Mouse (Mus musculus) liver, embryonic 12.5 days (tissue): ENCODE data around the gene Abi3. TPM values are rescaled to one million over a fixed set of nuclear protein-coding genes. Genes with fewer than 3 reads are reported as not detected.

Source experiments
- ATAC-seq: fragments of 200-750 bp; cut with Nextera tagmentation; 2 replicates; pipeline ENCODE4 v1.8.0; 2017; ENCODE audit warnings: moderate number of reproducible peaks, mild to moderate bottlenecking, moderate library complexity
- H3K27ac ChIP-seq: fragments of 300-500 bp; sonication (generic); 2 replicates; pipeline ENCODE4 v1.5.1; 2016; ENCODE audit warnings: mild to moderate bottlenecking
- H3K27me3 ChIP-seq: fragments of 300-500 bp; sonication (generic); replicated peaks from 2 replicates; pipeline ENCODE4 v1.6.1; 2016; ENCODE audit warnings: mild to moderate bottlenecking, moderate library complexity
- H3K36me3 ChIP-seq: fragments of 300-500 bp; sonication (generic); 2 replicates; pipeline ENCODE4 v1.6.1; 2016; ENCODE audit warnings: mild to moderate bottlenecking, moderate library complexity
- H3K4me1 ChIP-seq: fragments of 300-500 bp; sonication (generic); 2 replicates; pipeline ENCODE4 v1.6.1; 2016
- H3K4me2 ChIP-seq: fragments of 300-500 bp; sonication (generic); 2 replicates; pipeline ENCODE4 v1.6.1; 2016; ENCODE audit warnings: mild to moderate bottlenecking, moderate library complexity
- H3K4me3 ChIP-seq: fragments of 300-500 bp; sonication (generic); 2 replicates; pipeline ENCODE4 v1.5.1; 2016; ENCODE audit warnings: mild to moderate bottlenecking, moderate library complexity
- H3K9ac ChIP-seq: fragments of 300-500 bp; sonication (generic); 2 replicates; pipeline ENCODE4 v1.6.1; 2016; ENCODE audit warnings: mild to moderate bottlenecking, moderate library complexity
- H3K9me3 ChIP-seq: fragments of 300-500 bp; sonication (generic); replicated peaks from 2 replicates; pipeline ENCODE4 v1.6.1; 2016; ENCODE audit warnings: mild to moderate bottlenecking, moderate library complexity
- WGBS: fragments of 180-500 bp; shearing (Covaris S2); methylation state at CpG from one replicate; pipeline ENCODE4 v1.1.7; 2016; ENCODE audit not compliant: insufficient replicate concordance; 5-methylcytosine and 5-hydroxymethylcytosine counted together
- polyA plus RNA-seq: library from polyadenylated mRNA; unstranded; fragments of >200 nt; fragmentation: Nextera tagmentation; extraction: Ambion mirVana; gene quantifications from 2 replicates; pipeline ENCODE4 v1.2.1, GENCODE M21; 2016

The Abi3 gene
- polyA plus RNA-seq, 1 experiment from 2014 or later = 7.6 TPM

GRCm38 (mm10) chr11:95830411-95831275 lies 11.6 kb downstream of the Abi3 start:
- Histone ChIP-seq H3K4me1 (peaks cover 87% of the 10 kb centered on the region), H3K36me3 (peaks cover 12% of the 10 kb centered on the region), H3K9me3 (no peaks in the 10 kb centered on the region), H3K27ac (no peak overlapping the region), H3K27me3 (peaks cover 87% of the 10 kb centered on the region), H3K4me3 (peak overlapping the region; percentile 41), H3K9ac (peak overlapping the region; percentile 47), H3K4me2 (peak overlapping the region; percentile 65)
- 3% methylated on average over 80 of the region's 80 CpGs for WGBS
- ATAC-seq = no peak

- no peak overlapping the region for H3K4me2 ChIP-seq
- no peak for ATAC-seq
- H3K9me3 ChIP-seq = no peaks in the 10 kb centered on the region
- H3K4me3 ChIP-seq = no peak overlapping the region
- H3K27ac ChIP-seq = no peak overlapping the region
- no peak overlapping the region for H3K9ac ChIP-seq
- peaks cover 12% of the 10 kb centered on the region for H3K36me3 ChIP-seq
- H3K4me1 ChIP-seq = peaks cover 87% of the 10 kb centered on the region
- 49% methylated on average over 4 of the region's 4 CpGs for WGBS
- H3K27me3 ChIP-seq = peaks cover 88% of the 10 kb centered on the region
Observed at GRCm38 (mm10) chr11:95829526-95830050, 12.7 kb downstream of the Abi3 start.

- Histone ChIP-seq H3K4me1 (peaks cover 81% of the 10 kb centered on the region), H3K4me3 (no peak overlapping the region), H3K36me3 (peaks cover 12% of the 10 kb centered on the region), H3K9ac (0 out of 2 replicates have a peak overlapping the region, but pooled peaks have one; percentile 10), H3K27me3 (peaks cover 77% of the 10 kb centered on the region), H3K9me3 (no peaks in the 10 kb centered on the region), H3K27ac (no peak overlapping the region), H3K4me2 (peak overlapping the region; percentile 5; the same call in 1 of the 2 replicates)
- WGBS = 44% methylated on average over 11 of the region's 11 CpGs
- ATAC-seq = no peak
Observed at GRCm38 (mm10) chr11:95828181-95828964, 13.9 kb downstream of the Abi3 start.

GRCm38 (mm10) chr11:95827464-95828085 lies 14.7 kb downstream of the Abi3 start:
- Histone ChIP-seq H3K4me3 (peak overlapping the region; percentile 74; the same call in 1 of the 2 replicates), H3K27me3 (peaks cover 77% of the 10 kb centered on the region), H3K4me2 (peak overlapping the region; percentile 96), H3K36me3 (peaks cover 12% of the 10 kb centered on the region), H3K9me3 (no peaks in the 10 kb centered on the region), H3K27ac (peak overlapping the region; percentile 70; the same call in 1 of the 2 replicates), H3K4me1 (peaks cover 86% of the 10 kb centered on the region), H3K9ac (peak overlapping the region; percentile 58)
- no peak for ATAC-seq
- WGBS = 13% methylated on average over 3 of the region's 3 CpGs

GRCm38 (mm10) chr11:95827168-95827447 lies 15.2 kb downstream of the Abi3 start:
- Histone ChIP-seq H3K36me3 (peaks cover 12% of the 10 kb centered on the region), H3K9me3 (no peaks in the 10 kb centered on the region), H3K4me2 (peak overlapping the region; percentile 96), H3K4me1 (peaks cover 86% of the 10 kb centered on the region), H3K9ac (peak overlapping the region; percentile 58), H3K27ac (peak overlapping the region; percentile 70; the same call in 1 of the 2 replicates), H3K27me3 (peaks cover 73% of the 10 kb centered on the region), H3K4me3 (peak overlapping the region; percentile 74; the same call in 1 of the 2 replicates)
- 11% methylated on average over 3 of the region's 3 CpGs for WGBS
- ATAC-seq = no peak

- WGBS = 39% methylated on average over 6 of the region's 6 CpGs
- no peak for ATAC-seq
- Histone ChIP-seq H3K27ac (peak overlapping the region; percentile 70), H3K36me3 (peaks cover 12% of the 10 kb centered on the region), H3K9me3 (no peaks in the 10 kb centered on the region), H3K4me3 (peak overlapping the region; percentile 74), H3K27me3 (peaks cover 67% of the 10 kb centered on the region), H3K4me1 (peaks cover 84% of the 10 kb centered on the region), H3K9ac (peak overlapping the region; percentile 93), H3K4me2 (peak overlapping the region; percentile 96)
Observed at GRCm38 (mm10) chr11:95826317-95827167, 15.7 kb downstream of the Abi3 start.

GRCm38 (mm10) chr11:95825625-95826024 lies 16.7 kb downstream of the Abi3 start:
- Histone ChIP-seq H3K9ac (peak overlapping the region; percentile 93), H3K27me3 (peaks cover 58% of the 10 kb centered on the region), H3K36me3 (peaks cover 6% of the 10 kb centered on the region), H3K4me3 (peak overlapping the region; percentile 74), H3K4me2 (peak overlapping the region; percentile 96), H3K4me1 (peaks cover 77% of the 10 kb centered on the region), H3K9me3 (no peaks in the 10 kb centered on the region), H3K27ac (peak overlapping the region; percentile 70; the same call in 1 of the 2 replicates)
- WGBS = 52% methylated on average over 3 of the region's 3 CpGs
- no peak for ATAC-seq

- Histone ChIP-seq H3K27me3 (peaks cover 50% of the 10 kb centered on the region), H3K9me3 (no peaks in the 10 kb centered on the region), H3K4me3 (peak overlapping the region; percentile 74), H3K4me2 (peak overlapping the region; percentile 96), H3K9ac (peak overlapping the region; percentile 93), H3K27ac (peak overlapping the region; percentile 71), H3K4me1 (peaks cover 74% of the 10 kb centered on the region), H3K36me3 (0 out of 2 replicates have a peak, but pooled peaks cover 3% of the 10 kb centered on the region)
- 6% methylated on average over 11 of the region's 11 CpGs for WGBS
- 0 out of 2 replicates have a peak, but pooled peaks have one; percentile 1 for ATAC-seq
Observed at GRCm38 (mm10) chr11:95824877-95825243, 17.4 kb downstream of the Abi3 start.

- H3K4me3 ChIP-seq = peak within 1 kb of the TSS; percentile 74
- peaks cover 45% of the 10 kb centered on the region for H3K27me3 ChIP-seq
- H3K9ac ChIP-seq = peak within 1 kb of the TSS; percentile 93
- peaks cover 68% of the 10 kb centered on the region for H3K4me1 ChIP-seq
- H3K9me3 ChIP-seq = no peaks in the 10 kb centered on the region
- H3K4me2 ChIP-seq = peak within 1 kb of the TSS; percentile 96
- peak within 1 kb of the TSS; percentile 86 for H3K27ac ChIP-seq
- H3K36me3 ChIP-seq = no peaks in the 10 kb centered on the region
- under 1% methylated on average over 78 of the region's 78 CpGs for WGBS
- peak; percentile 95 for ATAC-seq
Observed at GRCm38 (mm10) chr11:95824071-95824876, 18.0 kb downstream of the Abi3 start, which contains the start of gene Phospho1. Gene Phospho1, plus strand, starts transcription at chr11:95824499.

- H3K27ac ChIP-seq = no peak overlapping the region
- H3K4me2 ChIP-seq = no peak overlapping the region
- H3K27me3 ChIP-seq = peaks cover 29% of the 10 kb centered on the region
- H3K9ac ChIP-seq = no peak overlapping the region
- no peak overlapping the region for H3K4me3 ChIP-seq
- no peak for ATAC-seq
- H3K9me3 ChIP-seq = no peaks in the 10 kb centered on the region
- peaks cover 50% of the 10 kb centered on the region for H3K4me1 ChIP-seq
- H3K36me3 ChIP-seq = no peaks in the 10 kb centered on the region
- WGBS = 86% methylated on average over 4 of the region's 4 CpGs
Observed at GRCm38 (mm10) chr11:95822437-95822836, 19.8 kb downstream of the Abi3 start.
